In genomic region chr2:170513756-170514155, GRCm38 (mm10) we compare ENCODE assay signal across 27 mouse cellular contexts. TPM values are rescaled to one million over a fixed set of nuclear protein-coding genes. Genes with fewer than 3 reads are reported as not detected.
"Had no signal": no experiment of that assay in that cellular context is flagged by ENCODE, and none has a peak within 500 bp of the region (broad histone marks: within the 10 kb centered on the region; RNA-seq: fewer than 3 reads in every experiment).

No protein-coding gene starts in this region.

- H3K4me2 ChIP-seq: intestine, embryonic 15.5 days; limb, embryonic 13.5 days; liver, embryonic 13.5 days; lung, embryonic 14.5 days; midbrain, embryonic 15.5 days had no signal

- H3K27ac ChIP-seq: intestine, embryonic 15.5 days; kidney, postnatal 0 days; layer of hippocampus, adult 2 months; limb, embryonic 10.5 days; limb, embryonic 13.5 days; liver, embryonic 13.5 days; macrophage; midbrain, embryonic 12.5 days; midbrain, embryonic 15.5 days; neural tube, embryonic 13.5 days had no signal

- H3K4me3 ChIP-seq: intestine, embryonic 15.5 days; layer of hippocampus, adult 2 months; limb, embryonic 10.5 days; limb, embryonic 13.5 days; liver, embryonic 13.5 days; midbrain, embryonic 12.5 days; midbrain, embryonic 15.5 days; neural tube, embryonic 13.5 days had no signal

- H3K27me3 ChIP-seq: intestine, embryonic 15.5 days; limb, embryonic 13.5 days; liver, embryonic 13.5 days; midbrain, embryonic 12.5 days; midbrain, embryonic 15.5 days; neural tube, embryonic 13.5 days had no signal

- ATAC-seq: intestine, embryonic 15.5 days; lung, postnatal 0 days; midbrain, embryonic 15.5 days had no signal

- DNase-seq: kidney, adult 2 months; kidney, postnatal 25 days; layer of hippocampus, adult 9-11 months; liver, embryonic 13.5 days; lung, embryonic 14.5 days; thymus, adult 18-20 months; thymus, postnatal 36 days had no signal

- H3K9me3 ChIP-seq: intestine, embryonic 15.5 days; limb, embryonic 10.5 days; limb, embryonic 13.5 days; liver, embryonic 13.5 days; midbrain, embryonic 12.5 days; midbrain, embryonic 15.5 days; neural tube, embryonic 13.5 days had no signal

- H3K9ac ChIP-seq: intestine, embryonic 15.5 days; limb, embryonic 13.5 days; liver, embryonic 13.5 days; lung, embryonic 14.5 days; midbrain, embryonic 12.5 days; midbrain, embryonic 15.5 days had no signal

RNA-seq across cellular contexts. Expression of gene Cyp24a1, which starts 16.8 kb away (rescaled TPM):
- total RNA-seq: layer of hippocampus, adult 2 months; layer of hippocampus, postnatal 25 days; left cerebral cortex, adult 18-20 months; left cerebral cortex, postnatal 25 days; megakaryocyte, adult 5-6 weeks had no signal
- polyA plus RNA-seq: intestine, embryonic 15.5 days; large intestine, adult 2 months; limb, embryonic 10.5 days; limb, embryonic 13.5 days; liver, embryonic 13.5 days; liver, embryonic 16.5 days; lung, embryonic 14.5 days; lung, postnatal 0 days; macrophage; neural tube, embryonic 13.5 days; small intestine, adult 2 months; spleen, adult 2 months; stomach, embryonic 16.5 days; urinary bladder, adult 2 months had no signal
